Mouse (Mus musculus) myocyte (in vitro differentiated cells): ENCODE measurements at regions not wholly inside any gene's neighbourhood (a gene's known extent, or its start where the extent isn't known, plus 50 kb on each side); places are given as distances from the start of the nearest gene placed in this dataset.

ENCODE experiments used
- CEBPB ChIP-seq: IDR thresholded peaks from 2 replicates; pipeline ENCODE4 v1.6.1; 2011; ENCODE audit warnings: mild to moderate bottlenecking, moderate library complexity; ENCODE audit not compliant: poor library complexity, insufficient read depth, severe bottlenecking
- E2F4 ChIP-seq: IDR thresholded peaks from one replicate; pipeline ENCODE4 v1.6.1; 2011; ENCODE audit warnings: mild to moderate bottlenecking, control low read depth, moderate library complexity; ENCODE audit not compliant: insufficient read depth
- MAX ChIP-seq: IDR thresholded peaks from one replicate; pipeline ENCODE4 v1.6.1; 2011; ENCODE audit warnings: low read depth, mild to moderate bottlenecking, control low read depth
- MYOD1 ChIP-seq, 3 experiments: IDR thresholded peaks; one replicate each; pipeline ENCODE4 v1.6.1; 2011; ENCODE audit warnings: control low read depth in 2 of 3, low read depth in 2 of 3, mild to moderate bottlenecking in 2 of 3, moderate library complexity in 1 of 3; ENCODE audit not compliant: insufficient read length in 2 of 3, control insufficient read depth in 1 of 3
- MYOG ChIP-seq, 3 experiments: IDR thresholded peaks; one replicate each; pipeline ENCODE4 v1.6.1; 2011; ENCODE audit warnings: control low read depth in 2 of 3, low read depth in 2 of 3, mild to moderate bottlenecking in 2 of 3; ENCODE audit not compliant: insufficient read length in 2 of 3, control insufficient read depth in 1 of 3, insufficient read depth in 1 of 3
- POLR2A ChIP-seq: IDR thresholded peaks from one replicate; pipeline ENCODE4 v1.6.1; 2011; ENCODE audit warnings: low read depth, mild to moderate bottlenecking, control low read depth, moderate library complexity; ENCODE audit not compliant: insufficient read length
- POLR2AphosphoS2 ChIP-seq: IDR thresholded peaks from one replicate; pipeline ENCODE4 v1.6.1; 2011; ENCODE audit warnings: low read depth, control low read depth; ENCODE audit not compliant: insufficient read length
- REST ChIP-seq: IDR thresholded peaks from one replicate; pipeline ENCODE4 v1.6.1; 2011; ENCODE audit warnings: mild to moderate bottlenecking, control low read depth, moderate library complexity; ENCODE audit not compliant: insufficient read depth, insufficient read length
- SRF ChIP-seq: IDR thresholded peaks from one replicate; pipeline ENCODE4 v1.6.1; 2011; ENCODE audit warnings: low read depth; ENCODE audit not compliant: control insufficient read depth, insufficient read length
- TCF12 ChIP-seq: IDR thresholded peaks from one replicate; pipeline ENCODE4 v1.6.1; 2011; ENCODE audit warnings: mild to moderate bottlenecking, control low read depth; ENCODE audit not compliant: poor library complexity, insufficient read depth, severe bottlenecking
- USF1 ChIP-seq: IDR thresholded peaks from one replicate; pipeline ENCODE4 v1.6.1; 2011; ENCODE audit warnings: low read depth, mild to moderate bottlenecking, control low read depth, moderate library complexity

- no peak for TF ChIP-seq POLR2A
- no peak for TF ChIP-seq MAX
- TF ChIP-seq MYOD1 (IDR thresholded peaks at IDR 0.05; ENCODE audit: control insufficient read depth in 1 of 3, insufficient read length in 2 of 3, low read depth in 2 of 3) = no peak
- TF ChIP-seq CEBPB = no peak
- TF ChIP-seq REST = no peak
- no peak for TF ChIP-seq MYOG (IDR thresholded peaks at IDR 0.05; ENCODE audit: control insufficient read depth in 1 of 3, insufficient read depth in 1 of 3, insufficient read length in 2 of 3, low read depth in 2 of 3)
- TF ChIP-seq TCF12 = no peak
- no peak for TF ChIP-seq E2F4
- no peak for TF ChIP-seq USF1
- no peak for TF ChIP-seq SRF
- TF ChIP-seq POLR2AphosphoS2 = no peak
Observed at GRCm38 (mm10) chr2:75482484-75482883, 176.6 kb upstream of the Hnrnpa3 start.
